Mouse (Mus musculus) G1E (cell line): ENCODE data around the gene Bend3. TPM values are rescaled to one million over a fixed set of nuclear protein-coding genes. Genes with fewer than 3 reads are reported as not detected.

Source experiments
- ATAC-seq: 2 replicates; pipeline ENCODE4 v1.8.0; 2016; ENCODE audit warnings: mild to moderate bottlenecking; ENCODE audit not compliant: insufficient number of reproducible peaks, poor library complexity, low FRiP score, severe bottlenecking; ENCODE audit errors: extremely low read depth
- DNase-seq: peaks from one replicate; pipeline ENCODE4 v3.0.0; 2012; ENCODE audit warnings: low spot score
- H3K27me3 ChIP-seq: 2 replicates; pipeline ENCODE4 v1.6.1; 2012; ENCODE audit warnings: mild to moderate bottlenecking, low read length, inconsistent platforms; ENCODE audit not compliant: insufficient read depth
- H3K36me3 ChIP-seq: replicated peaks from 2 replicates; pipeline ENCODE3; 2012; ENCODE audit warnings: mild to moderate bottlenecking, inconsistent platforms
- H3K4me1 ChIP-seq: 2 replicates; pipeline ENCODE4 v1.6.1; 2012; ENCODE audit warnings: low read depth, low read length, inconsistent platforms, mixed read lengths; ENCODE audit not compliant: insufficient read depth
- H3K4me3 ChIP-seq: 2 replicates; pipeline ENCODE4 v1.5.1; 2012; ENCODE audit warnings: low read depth, mild to moderate bottlenecking, inconsistent platforms, low read length, moderate library complexity, mixed read lengths
- H3K9me3 ChIP-seq: replicated peaks from 2 replicates; pipeline ENCODE4 v1.6.1; 2012; ENCODE audit warnings: inconsistent platforms
- CTCF ChIP-seq: IDR thresholded peaks from 2 replicates; pipeline ENCODE4 v1.5.1; 2012; ENCODE audit warnings: low read depth, low read length, inconsistent platforms, mixed read lengths
- GATA1 ChIP-seq: IDR thresholded peaks from 2 replicates; pipeline ENCODE4 v1.6.1; 2012; ENCODE audit warnings: borderline replicate concordance, low read length, inconsistent platforms, mixed read lengths
- GATA2 ChIP-seq: IDR thresholded peaks from 2 replicates; pipeline ENCODE4 v1.6.1; 2012; ENCODE audit warnings: low read depth, low read length, inconsistent platforms, borderline replicate concordance
- POLR2AphosphoS5 ChIP-seq: IDR thresholded peaks from 2 replicates; pipeline ENCODE4 v1.6.1; 2012; ENCODE audit warnings: low read depth, low read length, inconsistent platforms; ENCODE audit not compliant: insufficient replicate concordance
- TAL1 ChIP-seq: conservative IDR thresholded peaks from 2 replicates; pipeline ENCODE4 v1.6.1; 2012; ENCODE audit warnings: low read depth, low read length, inconsistent platforms, mixed read lengths
- polyA plus RNA-seq: library from polyadenylated mRNA; stranded (reverse); fragments of >175 nt; gene quantifications from 2 replicates; pipeline ENCODE4 v1.2.3, GENCODE M21; 2012
- total RNA-seq, 2 experiments: library from RNA; stranded (forward) in 1 of 2; stranded (reverse) in 1 of 2; fragments of 200-1000 nt in 1 of 2; fragments of >200 nt in 1 of 2; fragmentation: Nextera tagmentation in 1 of 2; gene quantifications; 2 replicates each; pipeline ENCODE4 v1.2.3; 2014 to 2017

Gene Bend3
- total and polyA plus RNA-seq, 3 experiments, result 4.8 to 13.8 (median 7.2) TPM

- no peak for DNase-seq
- H3K4me1 ChIP-seq, result no peaks in the 10 kb centered on the region
- H3K4me3 ChIP-seq, result no peak overlapping the region
- ATAC-seq, result no peak
- H3K9me3 ChIP-seq, result no peaks in the 10 kb centered on the region
- no peaks in the 10 kb centered on the region for H3K36me3 ChIP-seq
- TF ChIP-seq POLR2AphosphoS5 (no peak), GATA1 (no peak), CTCF (no peak), GATA2 (no peak), TAL1 (no peak)
- H3K27me3 ChIP-seq, result no peaks in the 10 kb centered on the region
These were observed 37.5 kb upstream of the Bend3 start for GRCm38 (mm10) chr10:43440981-43441740.

- Histone ChIP-seq H3K9me3 (no peaks in the 10 kb centered on the region), H3K4me3 (no peak overlapping the region), H3K27me3 (no peaks in the 10 kb centered on the region), H3K36me3 (no peaks in the 10 kb centered on the region), H3K4me1 (no peaks in the 10 kb centered on the region)
- TF ChIP-seq TAL1 (no peak), CTCF (no peak), GATA1 (no peak), GATA2 (no peak), POLR2AphosphoS5 (no peak)
- DNase-seq (no peak), ATAC-seq (no peak)
These were observed 30.0 kb upstream of the Bend3 start for GRCm38 (mm10) chr10:43448656-43449055.

- Histone ChIP-seq H3K4me3 (no peak overlapping the region), H3K9me3 (no peaks in the 10 kb centered on the region), H3K4me1 (no peaks in the 10 kb centered on the region), H3K27me3 (0 out of 2 replicates have a peak, but pooled peaks cover 5% of the 10 kb centered on the region), H3K36me3 (no peaks in the 10 kb centered on the region)
- no peak for DNase-seq
- no peak for ATAC-seq
- TF ChIP-seq GATA2 (no peak), CTCF (no peak), TAL1 (no peak), POLR2AphosphoS5 (no peak), GATA1 (no peak)
These were observed 26.6 kb upstream of the Bend3 start for GRCm38 (mm10) chr10:43451848-43452662.

- DNase-seq (no peak), ATAC-seq (no peak)
- H3K9me3 ChIP-seq, result no peaks in the 10 kb centered on the region
- TF ChIP-seq POLR2AphosphoS5 (no peak), CTCF (no peak), GATA1 (no peak), GATA2 (no peak), TAL1 (no peak)
- no peaks in the 10 kb centered on the region for H3K4me1 ChIP-seq
- 0 out of 2 replicates have a peak, but pooled peaks cover 5% of the 10 kb centered on the region for H3K27me3 ChIP-seq
- no peaks in the 10 kb centered on the region for H3K36me3 ChIP-seq
- H3K4me3 ChIP-seq, result no peak overlapping the region
These were observed 26.0 kb upstream of the Bend3 start for GRCm38 (mm10) chr10:43452663-43452996.

- H3K4me3 ChIP-seq, result no peak overlapping the region
- H3K36me3 ChIP-seq, result no peaks in the 10 kb centered on the region
- H3K4me1 ChIP-seq, result no peaks in the 10 kb centered on the region
- H3K27me3 ChIP-seq, result 0 out of 2 replicates have a peak, but pooled peaks cover 5% of the 10 kb centered on the region
- no peaks in the 10 kb centered on the region for H3K9me3 ChIP-seq
- TF ChIP-seq GATA2 (no peak), GATA1 (no peak), TAL1 (no peak), CTCF (no peak), POLR2AphosphoS5 (no peak)
- no peak for DNase-seq
- no peak for ATAC-seq
These were observed 24.4 kb upstream of the Bend3 start for GRCm38 (mm10) chr10:43454219-43454618.

- Histone ChIP-seq H3K4me1 (no peaks in the 10 kb centered on the region), H3K9me3 (no peaks in the 10 kb centered on the region), H3K4me3 (no peak overlapping the region), H3K36me3 (no peaks in the 10 kb centered on the region), H3K27me3 (0 out of 2 replicates have a peak, but pooled peaks cover 5% of the 10 kb centered on the region)
- TF ChIP-seq CTCF (no peak), GATA2 (no peak), TAL1 (no peak), GATA1 (no peak), POLR2AphosphoS5 (no peak)
- ATAC-seq (no peak), DNase-seq (no peak)
These were observed 24.0 kb upstream of the Bend3 start for GRCm38 (mm10) chr10:43454671-43455070.
